Mouse (Mus musculus) hematopoietic stem cell, adult 5-6 weeks (primary cell): ENCODE results near the gene Ehf. TPM values are rescaled to one million over a fixed set of nuclear protein-coding genes. Genes with fewer than 3 reads are reported as not detected.

ENCODE experiments used
- ATAC-seq, 2 experiments: fragments of 125-278 bp in 1 of 2; replicated peaks in 1 of 2; 2 replicates each; pipeline ENCODE4 v1.8.0; 2016 to 2017; ENCODE audit warnings: inconsistent platforms in 2 of 2, mild to moderate bottlenecking in 2 of 2, moderate number of reproducible peaks in 2 of 2, low read depth in 1 of 2, moderate TSS enrichment in 1 of 2; ENCODE audit not compliant: low FRiP score in 2 of 2, poor library complexity in 2 of 2, severe bottlenecking in 2 of 2, insufficient read depth in 1 of 2, low TSS enrichment in 1 of 2
- total RNA-seq: library from RNA; stranded (forward); fragments of 172-1452, 232-1000 nt; gene quantifications from 2 replicates; pipeline ENCODE4 v1.2.3, GENCODE M21; 2017

Gene Ehf
- total RNA-seq, 1 experiment from 2014 or later, result 0.65 TPM

GRCm38 (mm10) chr2:103274803-103275202 is 28.3 kb downstream of the Ehf start:
- no peak for ATAC-seq

GRCm38 (mm10) chr2:103274270-103274669 is 28.8 kb downstream of the Ehf start:
- no peak for ATAC-seq

- ATAC-seq, result no peak
These were observed 31.6 kb downstream of the Ehf start for GRCm38 (mm10) chr2:103271481-103271880.

- no peak for ATAC-seq
These were observed 32.4 kb downstream of the Ehf start for GRCm38 (mm10) chr2:103270556-103271160.

GRCm38 (mm10) chr2:103239086-103239485 is 64.0 kb downstream of the Ehf start:
- ATAC-seq, result no peak

GRCm38 (mm10) chr2:103226781-103227180 is 76.3 kb downstream of the Ehf start:
- no peak for ATAC-seq

- ATAC-seq, result no peak
These were observed 82.2 kb downstream of the Ehf start for GRCm38 (mm10) chr2:103220871-103221270.

- ATAC-seq, result no peak
These were observed 84.8 kb downstream of the Ehf start for GRCm38 (mm10) chr2:103218323-103218722.

GRCm38 (mm10) chr2:103215801-103216200 is 87.3 kb downstream of the Ehf start:
- ATAC-seq, result no peak

GRCm38 (mm10) chr2:103214861-103215260 is 88.2 kb downstream of the Ehf start:
- no peak for ATAC-seq

- no peak for ATAC-seq
These were observed 89.5 kb downstream of the Ehf start for GRCm38 (mm10) chr2:103213547-103213946.

Other genes with a start within 250 kb of the Ehf start
- gene Pdhx, start 229.8 kb downstream of the Ehf start, total RNA-seq, result 24.5 and 33.7 TPM in 2 replicates
- 21.6 and 29.8 TPM in 2 replicates for gene Apip, start 229.6 kb downstream of the Ehf start, total RNA-seq
- not detected in 2 replicates for gene Elf5, start 108.4 kb upstream of the Ehf start, total RNA-seq
- gene Cat, start 181.9 kb upstream of the Ehf start, total RNA-seq, result 48.7 and 50.4 TPM in 2 replicates